ENCODE assay signal across 9 mouse cellular contexts in the genomic region with DNA sequence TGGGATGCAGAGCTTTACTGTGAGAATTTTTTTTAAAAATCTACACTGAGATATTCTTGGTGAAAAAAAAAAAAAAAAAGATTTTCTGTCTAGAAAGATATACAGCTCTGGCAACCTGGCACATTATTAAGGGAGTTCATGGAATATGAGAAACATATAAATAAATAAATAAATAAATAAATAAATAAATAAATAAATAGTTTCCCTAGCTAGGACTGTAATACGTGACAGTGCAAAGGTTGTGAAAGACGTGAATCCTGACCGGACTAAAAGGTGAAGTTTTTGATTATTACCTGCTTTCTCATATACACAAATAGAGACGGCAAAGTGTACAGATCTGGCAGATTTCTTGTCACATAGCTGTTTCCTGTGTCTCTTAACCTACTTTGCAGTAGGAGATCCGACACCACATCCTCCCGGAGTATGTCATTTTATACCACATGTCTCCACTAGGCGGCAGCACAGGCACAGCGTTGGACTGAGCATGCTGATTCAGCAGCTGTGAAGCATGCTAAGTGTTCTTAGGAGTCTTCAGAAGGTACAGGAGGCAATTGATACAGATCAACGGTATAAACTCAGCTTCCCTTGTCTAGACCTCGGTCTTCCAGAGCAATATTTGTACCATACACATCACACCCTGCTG. TPM values are rescaled to one million over a fixed set of nuclear protein-coding genes. Genes with fewer than 3 reads are reported as not detected.
DNase-seq lines count a peak whose midpoint lies in the region; ATAC-seq and TF ChIP-seq lines count a peak whose summit lies in the region.
"Had no signal": no experiment of that assay in that cellular context is flagged by ENCODE, and none has a peak within 500 bp of the region (broad histone marks: within the 10 kb centered on the region; RNA-seq: fewer than 3 reads in every experiment).

No protein-coding gene starts in this region.

- peaks cover 3% of the 10 kb centered on the region; the same call in 1 of the 2 replicates for H3K27me3 ChIP-seq in G1E (ENCODE audit: insufficient read depth, low read length)
- H3K27me3 ChIP-seq in forebrain, embryonic 15.5 days: no peaks in the 10 kb centered on the region
- H3K27me3 ChIP-seq in hindbrain, embryonic 10.5 days (ENCODE audit: insufficient read depth, poor library complexity, severe bottlenecking): no peaks in the 10 kb centered on the region
- H3K27me3 ChIP-seq in lung, embryonic 15.5 days: no peaks in the 10 kb centered on the region
- H3K27me3 ChIP-seq in thymus, adult 2 months (ENCODE audit: control insufficient read depth, insufficient read depth, low read length): no peaks in the 10 kb centered on the region

- no peak overlapping the region for H3K27ac ChIP-seq in forebrain, embryonic 15.5 days (replicated peaks)
- no peak overlapping the region for H3K27ac ChIP-seq in hindbrain, embryonic 10.5 days
- no peak overlapping the region for H3K27ac ChIP-seq in lung, embryonic 15.5 days
- H3K27ac ChIP-seq in thymus, adult 2 months (ENCODE audit: control insufficient read depth, insufficient read depth, low read length): no peak overlapping the region
- H3K27ac ChIP-seq: macrophage had no signal

- no peak for TF ChIP-seq POLR2A in thymus, adult 2 months (IDR thresholded peaks at IDR 0.05; ENCODE audit: control insufficient read depth, extremely low read depth, insufficient read depth, low read length, poor library complexity)

- ATAC-seq in G1E (ENCODE audit: extremely low read depth, insufficient number of reproducible peaks, low FRiP score, poor library complexity, severe bottlenecking): peak; percentile 86
- ATAC-seq in forebrain, embryonic 15.5 days (replicated peaks): peak; percentile 44
- peak; percentile 84; the same call in 1 of the 2 replicates for ATAC-seq in lung, embryonic 15.5 days (ENCODE audit: borderline replicate concordance, extremely low read depth, low FRiP score, low TSS enrichment)

- no peaks in the 10 kb centered on the region for H3K9me3 ChIP-seq in G1E (replicated peaks)
- H3K9me3 ChIP-seq in forebrain, embryonic 15.5 days: no peaks in the 10 kb centered on the region
- no peaks in the 10 kb centered on the region for H3K9me3 ChIP-seq in hindbrain, embryonic 10.5 days
- H3K9me3 ChIP-seq in lung, embryonic 15.5 days: no peaks in the 10 kb centered on the region

- peak overlapping the region; percentile 50 for H3K4me2 ChIP-seq in forebrain, embryonic 15.5 days (replicated peaks)
- no peak overlapping the region for H3K4me2 ChIP-seq in lung, embryonic 15.5 days

- no peaks in the 10 kb centered on the region for H3K36me3 ChIP-seq in G1E (replicated peaks)
- no peaks in the 10 kb centered on the region for H3K36me3 ChIP-seq in forebrain, embryonic 15.5 days
- no peaks in the 10 kb centered on the region for H3K36me3 ChIP-seq in hindbrain, embryonic 10.5 days
- no peaks in the 10 kb centered on the region for H3K36me3 ChIP-seq in lung, embryonic 15.5 days
- H3K36me3 ChIP-seq in thymus, adult 2 months (ENCODE audit: control insufficient read depth, insufficient read depth, low read length): no peaks in the 10 kb centered on the region

- no peak overlapping the region for H3K9ac ChIP-seq in forebrain, embryonic 15.5 days (replicated peaks)
- no peak overlapping the region for H3K9ac ChIP-seq in lung, embryonic 15.5 days

- no peak for DNase-seq in G1E (ENCODE audit: low spot score)
- peak; percentile 84 for DNase-seq in cerebellum, adult 11 months
- DNase-seq in hindbrain, embryonic 10.5 days (ENCODE audit: low spot score): peak; percentile 87
- peak; percentile 83 for DNase-seq in layer of hippocampus, adult 9-10 months (ENCODE audit: low spot score)
- DNase-seq in ovary, postnatal 10 days (ENCODE audit: low spot score): peak; percentile 71
- peak; percentile 70 for DNase-seq in thymus, adult 2 months

- no peak overlapping the region for H3K4me3 ChIP-seq in G1E (ENCODE audit: low read depth, low read length)
- H3K4me3 ChIP-seq in forebrain, embryonic 15.5 days: peak overlapping the region; percentile 45
- no peak overlapping the region for H3K4me3 ChIP-seq in hindbrain, embryonic 10.5 days
- no peak overlapping the region for H3K4me3 ChIP-seq in lung, embryonic 15.5 days
- H3K4me3 ChIP-seq in thymus, adult 2 months (ENCODE audit: control insufficient read depth, insufficient read depth, low read length): no peak overlapping the region

- TF ChIP-seq CTCF in G1E (IDR thresholded peaks at IDR 0.05; ENCODE audit: low read depth, low read length): peak; percentile 93
- no peak for TF ChIP-seq CTCF in thymus, adult 2 months (IDR thresholded peaks at IDR 0.05; ENCODE audit: borderline replicate concordance, control insufficient read depth, extremely low read depth, insufficient read depth, low read length, poor library complexity)

- 26% methylated on average over 10 of the region's 10 CpGs for WGBS in forebrain, embryonic 15.5 days
- 26% methylated on average over 10 of the region's 10 CpGs for WGBS in hindbrain, embryonic 10.5 days
- 23% methylated on average over 10 of the region's 10 CpGs for WGBS in lung, embryonic 15.5 days
- WGBS in thymus, adult 2 months: 17% methylated on average over 10 of the region's 10 CpGs

- H3K4me1 ChIP-seq in G1E (ENCODE audit: insufficient read depth, low read depth, low read length): no peaks in the 10 kb centered on the region
- H3K4me1 ChIP-seq in forebrain, embryonic 15.5 days: peaks cover 14% of the 10 kb centered on the region; the same call in 1 of the 2 replicates
- H3K4me1 ChIP-seq in hindbrain, embryonic 10.5 days (replicated peaks): peaks cover 15% of the 10 kb centered on the region
- H3K4me1 ChIP-seq in lung, embryonic 15.5 days: no peaks in the 10 kb centered on the region
- H3K4me1 ChIP-seq in thymus, adult 2 months (replicated peaks; ENCODE audit: control insufficient read depth, insufficient read depth, low read length): no peaks in the 10 kb centered on the region

RNA-seq across cellular contexts. Expression of a gene that starts 2.5 kb away (rescaled TPM):
- not detected in 2 replicates for total RNA-seq in G1E (2014; fragmentation: Nextera tagmentation)
- total RNA-seq in G1E (2017): 0.12 and 0.33 TPM in 2 replicates
- not detected in 2 replicates for polyA plus RNA-seq in G1E (2012)
- polyA plus RNA-seq in forebrain, embryonic 15.5 days (2015; fragmentation: Nextera tagmentation; extraction: Ambion mirVana): 19.3 TPM in 2 replicates
- polyA plus RNA-seq in hindbrain, embryonic 10.5 days (2016; fragmentation: Nextera tagmentation; extraction: Ambion mirVana): 2.2 and 4.1 TPM in 2 replicates
- 0.45 and 0.69 TPM in 2 replicates for polyA plus RNA-seq in lung, embryonic 15.5 days (2015; fragmentation: Nextera tagmentation; extraction: Ambion mirVana)
- 0.06 TPM in 1 of 2 replicates, not detected in the other for polyA plus RNA-seq in thymus, adult 2 months (2012; rRNA removed)
- polyA plus RNA-seq: macrophage had no signal
